Mouse (Mus musculus): ENCODE measurements around the gene Tead3. TPM values are rescaled to one million over a fixed set of nuclear protein-coding genes. Genes with fewer than 3 reads are reported as not detected.
"Not testable (repeated sequence)": the region's sequence is repeated elsewhere in the genome, so short reads cannot be mapped to it uniquely, and the experiment has no call there.

The Tead3 gene
- polyA plus RNA-seq, 1 experiment from 2014 or later = 1.9 TPM

- 20% methylated on average over 22 of the region's 22 CpGs for WGBS (ENCODE audit: insufficient replicate concordance)
- peak; percentile 17; the same call in 1 of the 2 replicates for ATAC-seq
- peak overlapping the region; percentile 78 for H3K9ac ChIP-seq
- H3K36me3 ChIP-seq = peaks cover 77% of the 10 kb centered on the region
- peaks cover 8% of the 10 kb centered on the region; the same call in 1 of the 2 replicates for H3K9me3 ChIP-seq (replicated peaks)
- peak overlapping the region; percentile 82 for H3K4me3 ChIP-seq
- peak overlapping the region; percentile 85 for H3K4me2 ChIP-seq
- H3K27ac ChIP-seq = peak overlapping the region; percentile 96
- H3K27me3 ChIP-seq (replicated peaks) = no peaks in the 10 kb centered on the region
- peaks cover 42% of the 10 kb centered on the region for H3K4me1 ChIP-seq
These were observed 22.8 kb downstream of the Tead3 start for GRCm38 (mm10) chr17:28327673-28328325.

GRCm38 (mm10) chr17:28326951-28327350 is 23.7 kb downstream of the Tead3 start:
- Histone ChIP-seq H3K4me1 (peaks cover 33% of the 10 kb centered on the region), H3K27ac (peak overlapping the region; percentile 96; the same call in 1 of the 2 replicates), H3K36me3 (peaks cover 77% of the 10 kb centered on the region), H3K4me3 (no peak overlapping the region), H3K9me3 (replicated peaks) (peaks cover 8% of the 10 kb centered on the region; the same call in 1 of the 2 replicates), H3K27me3 (replicated peaks) (no peaks in the 10 kb centered on the region), H3K4me2 (no peak overlapping the region), H3K9ac (no peak overlapping the region)
- ATAC-seq = no peak
- 84% methylated on average over 3 of the region's 3 CpGs for WGBS (ENCODE audit: insufficient replicate concordance)

- ATAC-seq = no peak
- peaks cover 69% of the 10 kb centered on the region for H3K36me3 ChIP-seq
- H3K27ac ChIP-seq = no peak overlapping the region
- no peaks in the 10 kb centered on the region for H3K27me3 ChIP-seq (replicated peaks)
- no peak overlapping the region for H3K4me3 ChIP-seq
- no peak overlapping the region for H3K4me2 ChIP-seq
- peaks cover 8% of the 10 kb centered on the region; the same call in 1 of the 2 replicates for H3K9me3 ChIP-seq (replicated peaks)
- 87% methylated on average over 8 of the region's 8 CpGs for WGBS (ENCODE audit: insufficient replicate concordance)
- H3K4me1 ChIP-seq = peaks cover 22% of the 10 kb centered on the region
- no peak overlapping the region for H3K9ac ChIP-seq
These were observed 24.9 kb downstream of the Tead3 start for GRCm38 (mm10) chr17:28325751-28326150.

- not testable (repeated sequence) for ATAC-seq; H3K27me3 ChIP-seq (replicated peaks); H3K4me3 ChIP-seq; H3K9ac ChIP-seq; H3K9me3 ChIP-seq (replicated peaks); H3K27ac ChIP-seq; H3K4me2 ChIP-seq
- WGBS (ENCODE audit: insufficient replicate concordance) = 88% methylated on average over 7 of the region's 7 CpGs
- H3K36me3 ChIP-seq = peaks cover 66% of the 10 kb centered on the region
- peaks cover 14% of the 10 kb centered on the region for H3K4me1 ChIP-seq
These were observed 26.2 kb downstream of the Tead3 start for GRCm38 (mm10) chr17:28324416-28324815.

GRCm38 (mm10) chr17:28323786-28324185 is 26.8 kb downstream of the Tead3 start:
- no peak for ATAC-seq
- H3K4me2 ChIP-seq = no peak overlapping the region
- H3K27ac ChIP-seq = no peak overlapping the region
- H3K27me3 ChIP-seq (replicated peaks) = no peaks in the 10 kb centered on the region
- 84% methylated on average over 8 of the region's 8 CpGs for whole genome bisulfite sequencing (ENCODE audit: insufficient replicate concordance)
- peaks cover 11% of the 10 kb centered on the region for H3K4me1 ChIP-seq
- no peak overlapping the region for H3K4me3 ChIP-seq
- H3K9me3 ChIP-seq (replicated peaks) = peaks cover 8% of the 10 kb centered on the region; the same call in 1 of the 2 replicates
- no peak overlapping the region for H3K9ac ChIP-seq
- H3K36me3 ChIP-seq = peaks cover 63% of the 10 kb centered on the region

GRCm38 (mm10) chr17:28321700-28322099 is 28.9 kb downstream of the Tead3 start:
- WGBS (ENCODE audit: insufficient replicate concordance) = 83% methylated on average over 4 of the region's 4 CpGs
- peaks cover 18% of the 10 kb centered on the region for H3K4me1 ChIP-seq
- H3K9me3 ChIP-seq (replicated peaks) = peaks cover 8% of the 10 kb centered on the region; the same call in 1 of the 2 replicates
- H3K27me3 ChIP-seq (replicated peaks) = no peaks in the 10 kb centered on the region
- no peak overlapping the region for H3K4me3 ChIP-seq
- no peak overlapping the region for H3K27ac ChIP-seq
- H3K4me2 ChIP-seq = no peak overlapping the region
- peaks cover 80% of the 10 kb centered on the region for H3K36me3 ChIP-seq
- no peak overlapping the region for H3K9ac ChIP-seq
- ATAC-seq = no peak

- no peaks in the 10 kb centered on the region for H3K27me3 ChIP-seq (replicated peaks)
- ATAC-seq = no peak
- H3K4me2 ChIP-seq = 0 out of 2 replicates have a peak overlapping the region, but pooled peaks have one; percentile 9
- peaks cover 57% of the 10 kb centered on the region for H3K36me3 ChIP-seq
- H3K27ac ChIP-seq = peak overlapping the region; percentile 65
- 43% methylated on average over 9 of the region's 9 CpGs for WGBS (ENCODE audit: insufficient replicate concordance)
- H3K9me3 ChIP-seq (replicated peaks) = no peaks in the 10 kb centered on the region
- H3K4me3 ChIP-seq = no peak overlapping the region
- H3K9ac ChIP-seq = 0 out of 2 replicates have a peak overlapping the region, but pooled peaks have one; percentile 25
- H3K4me1 ChIP-seq = peaks cover 49% of the 10 kb centered on the region
These were observed 32.9 kb downstream of the Tead3 start for GRCm38 (mm10) chr17:28317725-28318124.

- H3K4me2 ChIP-seq = 0 out of 2 replicates have a peak overlapping the region, but pooled peaks have one; percentile 9
- 66% methylated on average over 8 of the region's 8 CpGs for WGBS (ENCODE audit: insufficient replicate concordance)
- peaks cover 56% of the 10 kb centered on the region for H3K4me1 ChIP-seq
- H3K4me3 ChIP-seq = no peak overlapping the region
- peak overlapping the region; percentile 65 for H3K27ac ChIP-seq
- no peak overlapping the region for H3K9ac ChIP-seq
- ATAC-seq = no peak
- H3K9me3 ChIP-seq (replicated peaks) = no peaks in the 10 kb centered on the region
- no peaks in the 10 kb centered on the region for H3K27me3 ChIP-seq (replicated peaks)
- H3K36me3 ChIP-seq = peaks cover 51% of the 10 kb centered on the region
These were observed 33.5 kb downstream of the Tead3 start for GRCm38 (mm10) chr17:28317091-28317490.

GRCm38 (mm10) chr17:28316476-28316875 is 34.1 kb downstream of the Tead3 start:
- Histone ChIP-seq H3K36me3 (peaks cover 47% of the 10 kb centered on the region), H3K27ac (0 out of 2 replicates have a peak overlapping the region, but pooled peaks have one; percentile 1), H3K9me3 (replicated peaks) (no peaks in the 10 kb centered on the region), H3K27me3 (replicated peaks) (no peaks in the 10 kb centered on the region), H3K4me1 (peaks cover 61% of the 10 kb centered on the region), H3K9ac (no peak overlapping the region), H3K4me2 (no peak overlapping the region), H3K4me3 (no peak overlapping the region)
- 77% methylated on average over 9 of the region's 9 CpGs for WGBS (ENCODE audit: insufficient replicate concordance)
- no peak for ATAC-seq

GRCm38 (mm10) chr17:28315611-28316160 is 34.9 kb downstream of the Tead3 start:
- 91% methylated on average over 20 of the region's 20 CpGs for WGBS (ENCODE audit: insufficient replicate concordance)
- Histone ChIP-seq H3K9me3 (replicated peaks) (no peaks in the 10 kb centered on the region), H3K4me3 (no peak overlapping the region), H3K9ac (no peak overlapping the region; the same call in 1 of the 2 replicates), H3K27me3 (replicated peaks) (no peaks in the 10 kb centered on the region), H3K4me1 (peaks cover 63% of the 10 kb centered on the region), H3K27ac (no peak overlapping the region), H3K4me2 (no peak overlapping the region), H3K36me3 (peaks cover 45% of the 10 kb centered on the region)
- no peak for ATAC-seq

- H3K36me3 ChIP-seq = peaks cover 34% of the 10 kb centered on the region
- H3K9ac ChIP-seq = peak overlapping the region; percentile 94
- H3K27ac ChIP-seq = peak overlapping the region; percentile 90
- H3K27me3 ChIP-seq (replicated peaks) = no peaks in the 10 kb centered on the region
- H3K4me1 ChIP-seq = peaks cover 66% of the 10 kb centered on the region
- WGBS (ENCODE audit: insufficient replicate concordance) = 4% methylated on average over 11 of the region's 11 CpGs
- peak overlapping the region; percentile 96 for H3K4me2 ChIP-seq
- peak overlapping the region; percentile 83 for H3K4me3 ChIP-seq
- no peaks in the 10 kb centered on the region for H3K9me3 ChIP-seq (replicated peaks)
- ATAC-seq = peak; percentile 4; the same call in 1 of the 2 replicates
These were observed 36.8 kb downstream of the Tead3 start for GRCm38 (mm10) chr17:28313880-28314225.

GRCm38 (mm10) chr17:28313212-28313879 is 37.3 kb downstream of the Tead3 start, which contains the start of gene Fance:
TSS of gene Fance (plus strand) at chr17:28313519.
- Histone ChIP-seq H3K36me3 (peaks cover 29% of the 10 kb centered on the region), H3K9ac (peak within 1 kb of the TSS; percentile 94), H3K4me1 (peaks cover 68% of the 10 kb centered on the region), H3K27me3 (replicated peaks) (no peaks in the 10 kb centered on the region), H3K27ac (peak within 1 kb of the TSS; percentile 90), H3K4me2 (peak within 1 kb of the TSS; percentile 96), H3K9me3 (replicated peaks) (no peaks in the 10 kb centered on the region), H3K4me3 (peak within 1 kb of the TSS; percentile 83)
- peak; percentile 97 for ATAC-seq
- under 1% methylated on average over 69 of the region's 69 CpGs for WGBS (ENCODE audit: insufficient replicate concordance)
